Mouse (Mus musculus): Measurements from ENCODE around the gene Tnmd. TPM values are rescaled to one million over a fixed set of nuclear protein-coding genes. Genes with fewer than 3 reads are reported as not detected.

The Tnmd gene
- 0.58 TPM for polyA plus RNA-seq (2014; fragmentation: Illumina TruSeq; extraction: RNeasy Lipid Tissue Mini Kit (QIAGEN cat#74804); ENCODE audit: low read depth, low replicate concordance)

DNA sequence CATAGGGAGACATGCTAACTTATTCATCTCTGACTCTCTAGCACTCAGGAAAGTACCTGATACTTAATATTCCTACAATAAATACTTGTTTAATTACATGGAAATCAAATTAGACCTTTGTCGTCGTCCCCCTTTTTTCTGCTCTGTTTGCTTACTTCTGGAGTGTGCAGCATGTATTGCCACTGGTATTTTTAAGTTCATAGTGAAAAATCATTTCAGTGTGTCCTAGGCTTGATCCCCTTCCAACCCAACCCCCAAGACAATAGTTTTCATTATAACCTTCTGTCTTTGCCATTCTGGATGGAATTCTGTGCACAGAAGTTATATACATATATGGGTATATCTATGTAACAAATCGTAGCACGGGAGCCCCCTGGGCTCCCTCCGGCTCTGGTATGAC is at the start of gene Tnmd:
TSS of gene Tnmd (plus strand) at position 301 of the 400 bp plus-strand sequence.

GRCm38 (mm10) chrX:133898014-133898542 is 47.3 kb downstream of the Tnmd start, which contains the start of gene Tspan6:
Gene Tspan6, minus strand, starts transcription at chrX:133898429.

GRCm38 (mm10) chrX:133908261-133908660 is 57.5 kb downstream of the Tnmd start, which contains the start of gene Srpx2:
Gene Srpx2, plus strand, starts transcription at chrX:133908426.

Other genes starting within 250 kb of the Tnmd start
- gene Pcdh19, start 162.0 kb upstream of the Tnmd start, polyA plus RNA-seq (2014; fragmentation: Illumina TruSeq; extraction: RNeasy Lipid Tissue Mini Kit (QIAGEN cat#74804); ENCODE audit: low read depth, low replicate concordance), result 17.1 TPM
- gene Tspan6, start 47.4 kb downstream of the Tnmd start, polyA plus RNA-seq (2014; fragmentation: Illumina TruSeq; extraction: RNeasy Lipid Tissue Mini Kit (QIAGEN cat#74804); ENCODE audit: low read depth, low replicate concordance), result 78.6 TPM
- 3.0 TPM for gene Srpx2, start 57.4 kb downstream of the Tnmd start, polyA plus RNA-seq (2014; fragmentation: Illumina TruSeq; extraction: RNeasy Lipid Tissue Mini Kit (QIAGEN cat#74804); ENCODE audit: low read depth, low replicate concordance)
- 18.4 TPM for gene Sytl4, start 130.8 kb downstream of the Tnmd start, polyA plus RNA-seq (2014; fragmentation: Illumina TruSeq; extraction: RNeasy Lipid Tissue Mini Kit (QIAGEN cat#74804); ENCODE audit: low read depth, low replicate concordance)
- gene Cstf2, start 208.2 kb downstream of the Tnmd start, polyA plus RNA-seq (2014; fragmentation: Illumina TruSeq; extraction: RNeasy Lipid Tissue Mini Kit (QIAGEN cat#74804); ENCODE audit: low read depth, low replicate concordance), result 70.4 TPM

Data from adrenal gland, adult 10 weeks (tissue).